Mouse (Mus musculus): Measurements from ENCODE around the gene Bsph1. TPM values are rescaled to one million over a fixed set of nuclear protein-coding genes. Genes with fewer than 3 reads are reported as not detected.
"Not testable (repeated sequence)": the region's sequence is repeated elsewhere in the genome, so short reads cannot be mapped to it uniquely, and the experiment has no call there.

Gene Bsph1
- polyA plus RNA-seq (2016; fragmentation: Nextera tagmentation; extraction: Ambion mirVana) = not detected in 2 replicates

DNA sequence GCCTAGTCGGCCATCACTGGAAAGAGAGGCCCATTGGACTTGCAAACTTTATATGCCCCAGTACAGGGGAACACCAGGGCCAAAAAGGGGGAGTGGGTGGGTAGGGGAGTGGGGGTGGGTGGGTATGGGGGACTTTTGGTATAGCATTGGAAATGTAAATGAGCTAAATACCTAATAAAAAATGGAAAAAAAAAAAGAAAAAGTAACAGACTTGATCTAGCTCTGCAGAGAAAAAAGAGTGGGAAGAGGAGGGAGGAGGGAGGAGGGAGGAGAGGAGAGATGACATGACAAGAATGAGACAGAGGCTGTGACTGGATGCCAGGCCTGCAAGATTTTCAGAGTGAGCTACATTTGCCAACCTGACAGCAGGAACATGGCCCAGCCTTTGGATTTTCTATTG, at the start of gene Bsph1:
Gene Bsph1, plus strand, starts transcription at position 301 of the 400 bp plus-strand sequence.
- not testable (repeated sequence) for H3K4me1 ChIP-seq; H3K27me3 ChIP-seq; H3K4me2 ChIP-seq (replicated peaks); H3K36me3 ChIP-seq; ATAC-seq (ENCODE audit: low FRiP score); H3K4me3 ChIP-seq; H3K9ac ChIP-seq; H3K27ac ChIP-seq
- 82% methylated on average over 1 of the region's 1 CpGs for WGBS
- peaks cover 20% of the 10 kb centered on the region; the same call in 1 of the 2 replicates for H3K9me3 ChIP-seq (replicated peaks)

DNA sequence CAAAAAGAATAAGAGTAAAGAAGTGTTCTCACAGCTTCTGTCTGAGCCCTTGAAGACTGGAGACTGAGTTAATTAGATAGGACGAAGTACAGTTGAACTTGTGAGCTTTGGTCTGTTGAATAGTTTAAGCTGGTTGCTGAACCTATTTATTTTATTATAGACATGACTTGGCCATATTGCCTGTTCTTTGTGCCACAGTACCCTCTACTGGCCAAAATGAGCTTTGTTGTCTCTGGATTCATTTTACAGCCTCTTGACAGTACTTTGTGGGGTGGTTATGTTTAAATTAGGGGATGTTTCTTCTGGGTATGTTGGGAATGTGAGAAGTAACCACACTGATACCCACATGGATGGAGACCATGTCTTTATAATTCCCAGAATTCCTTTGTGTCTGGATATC, 60.9 kb downstream of the Bsph1 start:
- H3K4me3 ChIP-seq = no peak overlapping the region

More for the DNA sequence above, 60.9 kb downstream of the Bsph1 start:
- ATAC-seq (ENCODE audit: low FRiP score) = no peak
- Histone ChIP-seq H3K27me3 (no peaks in the 10 kb centered on the region), H3K27ac (no peak overlapping the region), H3K4me2 (replicated peaks) (no peak overlapping the region), H3K9ac (no peak overlapping the region), H3K9me3 (replicated peaks) (peaks cover 14% of the 10 kb centered on the region), H3K4me1 (no peaks in the 10 kb centered on the region), H3K36me3 (no peaks in the 10 kb centered on the region)
- 69% methylated on average over 1 of the region's 1 CpGs for WGBS

Other genes with a start within 250 kb of the Bsph1 start
- not detected in 2 replicates for gene Vmn1r89, start 237.8 kb upstream of the Bsph1 start, polyA plus RNA-seq (2016; fragmentation: Nextera tagmentation; extraction: Ambion mirVana)
- gene Lig1, start 173.6 kb upstream of the Bsph1 start, polyA plus RNA-seq (2016; fragmentation: Nextera tagmentation; extraction: Ambion mirVana) = 74.2 and 78.5 TPM in 2 replicates
- 17.3 and 19.0 TPM in 2 replicates for gene Zswim9, start 172.1 kb upstream of the Bsph1 start, polyA plus RNA-seq (2016; fragmentation: Nextera tagmentation; extraction: Ambion mirVana)
- gene Pla2g4c, start 126.2 kb upstream of the Bsph1 start, polyA plus RNA-seq (2016; fragmentation: Nextera tagmentation; extraction: Ambion mirVana) = 0.73 and 0.93 TPM in 2 replicates
- gene Cabp5, start 52.7 kb upstream of the Bsph1 start, polyA plus RNA-seq (2016; fragmentation: Nextera tagmentation; extraction: Ambion mirVana) = 0.15 TPM in 1 of 2 replicates, not detected in the other
- not detected in 2 replicates for gene Bsph2, start 120.2 kb downstream of the Bsph1 start, polyA plus RNA-seq (2016; fragmentation: Nextera tagmentation; extraction: Ambion mirVana)
- gene Sult2a5, start 173.1 kb downstream of the Bsph1 start, polyA plus RNA-seq (2016; fragmentation: Nextera tagmentation; extraction: Ambion mirVana) = not detected in 2 replicates